Mouse (Mus musculus) NIH3T3 (cell line): ENCODE results near the gene Pam.

Experiments
- DNase-seq: peaks from one replicate; pipeline ENCODE4 v3.0.0-alpha.2; 2012; ENCODE audit warnings: low read depth

Gene Pam

DNA sequence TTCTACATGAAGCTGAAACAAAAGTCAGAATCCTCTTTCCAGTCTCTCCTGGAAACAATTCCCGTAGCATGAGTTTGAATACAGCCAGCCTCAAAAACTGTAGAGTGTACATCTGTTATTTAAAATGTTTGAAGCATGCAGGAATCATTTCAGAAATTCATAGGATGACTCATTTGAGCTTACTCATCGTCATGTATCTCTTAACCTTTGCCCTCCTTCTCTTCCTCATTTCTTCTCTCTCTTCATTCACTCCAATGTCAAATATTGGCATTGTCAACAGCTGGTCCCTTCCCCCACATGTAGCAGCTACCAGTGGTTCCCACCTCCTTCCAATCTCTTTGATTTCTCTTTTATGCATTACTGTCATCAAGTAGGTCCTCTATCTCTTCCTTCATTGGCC lies 59.7 kb downstream of the Pam start:
- peak; percentile 33 for DNase-seq

DNA sequence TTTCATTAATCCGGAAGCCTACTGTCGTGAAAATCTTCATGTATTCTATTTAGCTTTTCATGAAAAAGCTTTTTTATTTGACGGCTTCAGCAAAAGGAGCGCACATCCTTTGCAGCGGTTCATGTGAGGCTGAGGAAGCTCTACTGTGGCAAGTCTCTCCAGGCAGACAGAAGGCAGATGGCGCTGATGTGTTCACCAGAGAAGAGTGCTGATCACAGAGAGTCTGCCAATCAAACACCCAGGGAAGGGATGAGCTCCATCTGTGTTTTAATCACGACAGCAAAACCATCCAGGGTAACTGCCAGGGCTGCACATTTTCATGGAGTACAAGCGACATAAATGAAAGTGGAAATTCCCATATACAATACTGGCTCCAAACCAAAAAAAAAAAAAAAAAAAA lies 63.6 kb downstream of the Pam start:
- DNase-seq, result no peak

DNA sequence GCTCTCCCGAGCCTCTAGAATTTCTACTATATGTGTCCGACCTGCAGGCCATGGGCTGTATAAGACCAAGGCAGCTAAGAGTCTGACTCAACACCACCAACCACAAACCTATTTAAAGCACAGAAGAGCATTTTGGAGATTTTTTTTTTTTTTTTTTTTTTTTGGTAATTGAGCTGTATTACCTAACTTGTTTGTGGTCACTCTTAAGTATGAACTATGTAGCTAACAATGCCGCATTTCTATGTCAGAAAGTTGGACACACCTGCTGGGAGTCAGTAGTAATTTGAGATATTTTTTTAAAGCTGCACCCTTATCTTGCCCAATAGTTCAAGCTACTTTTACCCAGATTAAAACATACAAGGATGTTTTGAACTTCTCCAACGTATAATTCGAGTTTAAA lies 66.4 kb downstream of the Pam start:
- DNase-seq, result peak; percentile 49

DNA sequence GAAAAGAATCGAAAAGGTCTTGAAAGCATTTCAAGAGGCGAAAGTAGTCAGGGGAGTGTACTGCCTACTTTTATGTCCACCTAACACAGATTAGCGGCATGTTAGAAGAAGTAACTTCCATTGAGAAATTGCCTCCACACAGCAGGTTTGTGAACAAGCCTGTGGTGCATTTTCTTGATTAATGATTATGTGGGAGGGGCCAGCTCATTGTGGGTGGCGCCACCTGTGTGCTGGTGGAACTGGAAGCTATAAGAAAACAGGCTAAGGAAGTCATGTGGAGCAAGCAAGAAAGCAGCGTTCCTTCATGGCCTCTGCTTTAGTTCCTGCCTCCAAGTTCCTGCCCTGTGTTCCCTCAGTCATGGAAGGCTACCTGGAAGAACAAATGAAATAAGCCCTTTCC lies 67.0 kb downstream of the Pam start:
- DNase-seq, result no peak

DNA sequence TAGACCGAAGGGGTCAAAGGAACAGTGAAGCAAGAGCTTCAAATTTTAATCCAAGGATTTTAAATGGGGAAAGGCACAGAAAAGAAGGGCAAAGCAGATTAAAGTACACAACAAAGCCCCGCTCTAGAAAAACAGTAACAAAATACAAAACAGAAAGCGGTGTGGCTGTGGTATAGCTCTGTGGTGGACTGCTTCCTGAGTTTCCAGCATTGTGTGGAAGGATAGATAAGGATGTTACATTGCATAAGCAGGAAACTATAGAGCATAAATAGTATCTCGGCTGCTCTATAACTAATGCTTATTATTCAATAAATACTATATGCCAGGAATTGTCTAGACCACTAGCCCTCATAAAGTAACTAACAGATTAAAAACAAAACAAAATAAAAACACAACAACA lies 67.5 kb downstream of the Pam start:
- no peak for DNase-seq

DNA sequence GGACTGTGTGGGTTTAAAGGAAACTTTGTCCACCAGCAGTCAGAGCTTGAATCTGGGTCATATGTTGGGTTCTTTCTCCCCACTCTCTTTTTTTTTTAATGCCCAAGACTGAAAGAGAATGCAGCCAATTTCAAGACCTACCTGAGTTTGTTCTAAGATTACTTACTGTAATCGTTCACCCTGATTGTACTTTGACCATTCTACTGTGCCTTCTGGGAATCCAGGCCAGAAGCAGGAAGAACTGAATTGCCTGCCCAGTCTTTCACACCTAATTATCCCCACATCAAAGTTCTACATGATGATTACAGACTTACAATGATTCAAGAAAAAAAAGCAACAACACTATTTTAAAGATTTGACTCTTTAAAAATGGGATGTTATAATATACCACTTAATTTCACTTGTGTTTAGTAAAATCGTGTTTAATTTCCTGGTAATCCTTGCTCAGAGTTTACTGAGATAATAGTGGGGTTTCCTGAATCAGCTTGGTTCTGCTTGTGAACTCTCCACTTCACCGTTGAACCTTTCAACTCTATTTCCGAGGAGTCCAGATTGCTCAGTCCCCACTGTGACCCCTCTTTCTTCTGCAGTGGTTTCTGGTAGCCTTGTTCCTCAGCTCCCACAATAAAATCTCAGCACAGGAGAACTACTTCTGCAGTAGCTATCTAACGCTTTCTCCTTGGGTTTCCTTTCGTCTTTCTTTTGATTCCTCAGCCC lies 69.4 kb downstream of the Pam start:
- DNase-seq, result no peak

DNA sequence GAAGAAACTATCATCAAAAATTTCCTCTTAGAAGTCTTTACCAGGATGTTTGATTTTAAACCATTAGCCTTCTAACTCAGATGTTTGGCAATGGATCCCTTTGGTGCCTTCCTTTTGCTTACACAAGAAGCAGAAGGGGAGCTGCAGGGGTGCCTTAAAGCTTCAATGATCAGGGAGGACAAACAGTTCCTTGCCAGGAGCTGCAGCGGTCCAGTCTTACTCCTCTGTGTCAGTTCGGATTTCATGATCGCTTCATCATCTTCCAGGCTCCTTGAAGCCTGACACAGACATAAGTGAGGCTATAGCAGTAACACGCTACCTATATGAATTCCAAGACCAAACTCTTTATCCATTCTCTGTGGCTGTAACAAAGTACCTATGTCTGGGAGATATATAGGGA lies 71.6 kb downstream of the Pam start:
- DNase-seq, result no peak

DNA sequence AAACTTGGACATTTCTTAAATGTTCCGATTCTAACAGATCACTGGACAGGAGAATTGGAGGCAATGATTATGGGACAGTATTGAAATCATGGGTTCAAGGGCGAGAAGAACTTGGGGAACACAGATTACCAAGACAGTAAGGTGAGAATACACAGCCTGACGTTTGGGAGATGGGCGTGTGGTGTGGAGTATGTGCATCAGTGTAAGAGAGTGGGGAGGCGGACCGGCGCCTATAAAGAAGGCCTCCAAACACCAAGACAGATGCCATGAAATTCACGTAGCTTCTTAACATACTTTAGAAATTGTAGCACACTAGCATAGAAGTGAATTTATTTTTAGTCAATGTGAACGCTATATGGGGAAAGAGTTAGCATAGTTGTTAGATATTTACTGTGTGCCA lies 76.5 kb downstream of the Pam start:
- DNase-seq, result no peak

DNA sequence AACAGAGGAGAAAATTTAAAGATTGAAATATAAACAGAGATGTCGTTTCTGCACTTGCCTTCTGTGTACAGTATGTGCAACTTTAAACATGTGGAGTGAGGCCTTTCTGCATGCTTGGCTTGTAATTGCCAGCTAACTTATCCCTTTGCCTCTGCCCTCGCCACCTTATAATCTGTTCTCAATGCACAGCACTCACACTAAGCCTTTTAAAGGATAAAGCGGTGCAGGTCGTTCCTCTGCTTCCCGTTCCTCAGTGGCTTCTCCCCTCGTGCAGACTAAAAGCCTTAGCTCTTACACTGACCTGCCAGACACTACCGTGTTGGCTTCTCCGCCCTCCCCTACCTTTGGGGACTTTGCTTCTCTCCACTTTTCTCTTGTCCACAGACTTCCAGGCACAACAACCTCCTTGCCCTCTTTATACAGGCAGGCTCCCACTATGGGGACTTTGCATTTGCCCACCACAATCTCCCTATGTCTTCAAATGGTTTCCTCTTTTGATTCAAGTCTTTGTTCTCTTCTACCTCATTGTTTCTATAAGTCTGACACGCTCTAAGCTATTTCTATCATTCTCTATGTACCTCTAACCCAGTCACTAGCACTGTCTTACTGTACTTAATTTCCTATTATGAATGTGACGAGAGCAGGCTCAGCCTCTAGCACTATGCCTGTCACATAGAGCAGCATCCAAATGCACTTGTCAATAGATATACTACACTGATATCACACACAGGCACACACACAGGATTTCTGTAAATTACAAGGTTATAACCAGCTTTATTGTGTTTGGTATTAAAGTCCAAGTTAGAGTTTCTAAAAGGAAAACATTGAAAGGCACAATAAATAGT lies 79.2 kb downstream of the Pam start:
- no peak for DNase-seq

DNA sequence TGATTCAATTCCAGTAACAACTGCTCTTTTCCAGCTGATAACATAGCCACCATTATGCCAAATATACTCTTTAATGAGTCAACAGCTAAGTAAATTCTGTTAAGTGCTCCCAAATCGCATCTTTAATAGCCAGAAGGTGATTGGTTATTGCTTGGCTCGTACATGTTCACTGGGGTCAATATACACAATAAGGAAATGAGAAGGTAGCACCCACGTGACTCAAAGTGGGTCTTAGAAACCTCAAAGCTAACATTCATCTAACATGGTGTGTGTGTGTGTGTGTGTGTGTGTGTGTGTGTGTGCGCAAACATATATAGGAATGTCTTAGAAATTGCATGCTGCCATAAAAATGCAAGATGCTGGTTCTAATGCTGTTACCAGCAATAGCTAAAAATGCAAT lies 79.9 kb downstream of the Pam start:
- DNase-seq, result no peak

DNA sequence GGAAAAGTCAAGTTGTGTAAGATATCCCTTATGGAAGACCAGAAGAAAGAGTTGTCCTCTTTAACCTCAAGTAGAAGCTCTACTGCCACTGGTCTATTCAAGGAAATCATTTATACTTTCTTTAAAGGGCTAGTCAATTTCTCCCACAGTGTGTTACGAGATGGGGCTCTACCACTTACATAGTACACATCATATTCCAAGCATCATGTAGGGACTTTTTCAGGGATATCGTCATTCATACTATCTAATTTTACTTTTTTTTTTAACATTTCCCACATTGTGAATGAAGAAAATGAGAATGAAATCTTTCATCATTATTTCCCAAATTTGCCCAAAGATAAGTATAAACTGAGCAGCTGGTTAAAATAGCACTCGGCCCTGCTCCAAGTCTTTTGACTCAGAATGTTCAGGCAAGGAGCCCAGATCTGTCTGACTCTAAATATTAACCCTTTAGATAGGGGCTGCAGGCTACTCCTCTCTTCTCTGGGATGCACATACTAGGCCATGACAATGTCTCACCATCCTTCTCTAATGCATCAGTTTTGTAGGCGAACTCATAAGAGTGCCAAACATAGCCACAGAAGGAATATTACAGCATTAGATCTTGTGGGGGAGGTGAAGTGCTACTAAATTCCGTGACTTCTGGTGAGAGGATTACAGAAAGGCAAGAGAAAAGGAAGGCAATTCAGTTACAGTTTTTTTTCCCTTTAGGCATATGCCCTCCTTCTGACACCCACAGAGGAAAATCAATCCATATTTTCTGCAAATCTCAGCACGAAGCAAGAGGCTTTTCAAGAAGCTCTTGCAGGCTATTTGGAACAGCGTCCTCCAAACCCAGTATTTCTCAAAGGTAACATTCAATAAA lies 92.7 kb downstream of the Pam start:
- DNase-seq, result peak; percentile 97

DNA sequence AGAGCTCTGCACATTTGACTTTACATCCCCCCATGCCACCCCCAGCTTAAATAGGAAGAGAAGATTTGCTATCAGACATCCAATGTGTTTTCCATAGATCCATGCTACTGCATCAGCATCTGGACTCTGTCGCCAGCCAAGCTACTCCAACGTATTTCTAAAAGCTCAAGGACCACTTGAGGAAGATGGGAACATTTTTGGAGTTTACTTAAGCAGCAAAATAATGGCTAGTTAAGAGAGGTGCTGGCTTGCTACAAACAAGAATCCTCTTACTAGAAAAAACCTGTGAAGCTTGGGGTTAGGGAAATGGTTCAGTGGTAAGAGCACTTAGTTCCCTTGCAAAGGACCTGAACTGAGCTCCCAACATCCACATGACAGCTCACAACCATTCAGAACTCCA lies 96.0 kb downstream of the Pam start:
- no peak for DNase-seq

DNA sequence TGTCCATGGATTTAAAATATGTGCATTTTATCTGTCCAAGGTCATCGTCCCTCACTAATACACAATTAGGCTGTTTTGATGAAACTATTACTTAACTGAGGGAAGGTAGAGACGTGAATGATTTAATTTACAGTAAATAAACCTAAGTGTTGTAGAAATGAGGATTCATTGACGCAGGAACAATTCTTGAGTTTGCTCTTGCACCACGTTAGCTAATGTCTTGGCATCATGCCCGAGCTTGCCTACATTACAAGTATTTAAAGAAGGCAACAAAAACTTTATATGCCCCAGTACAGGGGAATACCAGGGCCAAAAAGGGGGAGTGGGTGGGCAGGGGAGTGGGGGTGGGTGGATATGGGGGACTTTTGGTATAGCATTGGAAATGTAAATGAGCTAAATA lies 96.5 kb downstream of the Pam start:
- DNase-seq, result peak; percentile 66

DNA sequence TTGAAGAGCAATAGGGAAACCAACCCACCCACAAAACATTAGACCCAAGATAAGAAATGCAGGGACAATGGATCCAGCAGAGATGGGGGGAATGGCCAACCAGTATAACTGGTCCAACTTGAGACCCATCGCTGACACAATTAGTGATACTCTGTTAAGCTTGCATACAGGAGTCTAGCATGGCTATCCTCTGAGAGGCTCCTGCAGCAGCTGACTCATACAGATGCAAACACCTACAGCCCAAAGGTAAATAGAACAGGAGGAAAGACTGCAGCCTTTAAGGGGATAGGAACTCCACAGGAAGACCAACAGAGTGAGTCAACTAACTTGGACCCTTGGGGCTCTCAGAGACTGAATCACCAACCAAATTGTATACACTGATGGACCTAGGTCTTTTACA lies 98.4 kb downstream of the Pam start:
- no peak for DNase-seq

DNA sequence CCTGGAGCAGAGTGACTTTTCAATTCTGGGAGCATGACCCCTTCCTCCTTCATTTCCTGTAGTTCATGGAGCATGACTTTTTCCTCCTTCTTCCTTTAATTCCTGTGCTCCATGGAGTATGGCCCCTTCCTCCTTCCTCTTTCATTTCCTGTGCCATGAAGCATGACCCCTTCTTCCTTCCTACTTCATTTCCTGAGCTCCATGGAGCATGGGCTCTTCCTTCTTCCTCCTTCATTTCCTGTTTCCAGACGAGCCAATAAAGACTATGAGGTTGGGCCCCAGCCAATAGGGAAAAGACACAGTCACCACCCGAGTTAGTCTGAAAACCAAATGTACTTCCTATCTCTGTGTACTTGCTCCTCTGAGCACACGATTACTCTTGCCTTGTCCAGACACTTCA lies 103.5 kb downstream of the Pam start:
- no peak for DNase-seq

DNA sequence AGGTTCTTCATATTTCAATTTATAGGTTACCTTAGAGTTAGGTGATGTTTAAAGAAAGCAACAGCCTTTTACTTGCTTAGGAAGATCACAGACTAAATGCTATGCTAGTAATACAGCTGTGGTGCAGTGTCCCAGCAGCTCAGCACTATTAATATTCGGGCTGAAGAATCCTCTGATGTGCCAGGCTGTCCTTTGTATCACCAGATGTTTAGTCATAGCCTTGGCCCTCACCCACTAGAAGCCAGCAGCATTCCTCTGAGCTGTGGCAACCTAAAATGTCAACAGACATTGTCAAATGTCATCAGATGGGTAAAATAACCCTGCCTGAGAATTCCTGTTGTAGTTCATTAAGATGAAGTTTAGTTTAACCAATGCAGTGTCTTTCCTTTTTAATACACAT lies 112.3 kb downstream of the Pam start:
- no peak for DNase-seq

DNA sequence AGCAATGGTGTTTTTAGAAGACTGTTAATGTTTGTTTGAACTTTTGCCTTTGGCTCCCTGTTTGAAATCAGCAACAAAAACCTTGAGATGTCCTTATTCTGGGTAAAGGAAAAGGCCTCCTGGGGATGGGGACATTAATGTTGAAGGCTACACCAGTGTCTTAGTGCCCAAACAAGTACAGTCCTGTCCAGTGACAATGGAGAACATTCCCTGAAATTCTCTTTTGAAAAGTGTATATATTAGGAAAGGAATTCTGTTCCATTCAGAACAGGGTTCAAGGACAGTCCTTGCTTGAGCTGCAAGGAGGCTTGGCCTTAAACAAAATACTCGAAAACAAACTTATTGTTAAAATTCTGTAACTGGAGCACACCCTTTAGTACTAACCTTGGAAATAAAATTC lies 116.0 kb downstream of the Pam start:
- DNase-seq, result no peak

DNA sequence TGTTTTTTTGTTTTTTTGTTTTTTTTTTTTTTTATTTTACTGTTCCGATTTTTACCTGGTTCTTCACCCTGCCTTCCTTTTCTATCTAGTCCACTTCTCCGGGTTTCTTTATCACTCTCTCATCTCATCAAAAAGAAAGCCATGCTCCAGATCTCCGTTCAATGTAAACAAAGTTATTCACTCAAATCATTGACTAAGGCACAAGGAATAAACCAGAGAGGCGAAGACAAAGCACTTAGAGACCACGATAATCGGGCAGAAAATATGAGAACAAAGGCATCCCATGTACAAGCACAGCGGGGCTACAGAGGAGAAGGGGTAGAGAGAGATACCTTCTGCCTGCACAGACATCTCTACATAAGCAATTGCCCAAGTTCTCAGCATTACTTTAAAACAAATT lies 117.9 kb downstream of the Pam start:
- DNase-seq, result no peak

DNA sequence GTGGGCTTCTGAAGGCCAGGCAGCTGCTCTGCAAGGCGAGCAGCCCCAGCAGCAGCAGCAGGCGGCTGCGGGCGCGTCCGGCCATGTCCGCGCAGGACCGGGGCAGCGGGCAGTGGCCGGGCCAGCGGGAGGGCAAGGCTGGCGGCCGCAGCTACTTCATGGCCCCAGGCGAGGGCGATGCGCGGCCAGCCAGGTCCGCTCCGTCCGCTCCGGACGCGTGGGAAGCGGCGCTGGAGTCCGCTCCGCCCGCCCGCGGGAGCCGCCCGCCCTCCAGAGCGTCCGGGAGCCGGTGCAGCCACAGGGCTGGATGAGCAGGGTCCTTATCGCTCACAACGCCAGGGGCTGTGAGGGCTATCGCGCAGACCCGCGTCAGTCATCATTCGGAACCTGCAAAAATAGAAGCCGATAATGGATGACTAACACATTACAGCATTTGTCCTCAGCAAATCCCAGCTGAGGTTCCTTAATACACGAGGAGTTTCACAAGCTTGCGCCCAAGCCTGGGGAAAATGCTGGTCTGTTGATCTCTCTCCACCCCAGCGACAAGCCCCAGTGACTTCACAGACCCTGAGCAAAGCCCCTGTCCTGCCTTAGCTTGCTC lies 118.5 kb downstream of the Pam start:
- peak; percentile 80 for DNase-seq

DNA sequence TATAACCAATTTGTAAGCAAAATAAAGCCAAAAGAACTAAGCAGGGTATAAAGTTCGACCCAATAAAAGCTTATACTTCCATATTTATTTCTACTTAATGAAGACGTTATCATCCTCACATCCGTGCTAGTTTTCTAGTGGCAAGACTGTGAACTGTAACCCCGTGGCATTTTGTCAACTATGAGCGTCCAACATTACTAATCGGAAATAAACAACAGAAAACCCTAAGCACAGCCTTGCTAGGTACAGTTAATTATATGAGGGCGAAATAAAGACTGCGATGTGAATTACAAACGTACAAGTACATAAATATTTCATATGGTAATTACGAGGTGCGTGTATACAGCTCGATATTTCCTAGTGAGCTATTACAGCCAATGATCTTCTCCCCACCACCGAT lies 119.4 kb downstream of the Pam start:
- DNase-seq, result no peak

DNA sequence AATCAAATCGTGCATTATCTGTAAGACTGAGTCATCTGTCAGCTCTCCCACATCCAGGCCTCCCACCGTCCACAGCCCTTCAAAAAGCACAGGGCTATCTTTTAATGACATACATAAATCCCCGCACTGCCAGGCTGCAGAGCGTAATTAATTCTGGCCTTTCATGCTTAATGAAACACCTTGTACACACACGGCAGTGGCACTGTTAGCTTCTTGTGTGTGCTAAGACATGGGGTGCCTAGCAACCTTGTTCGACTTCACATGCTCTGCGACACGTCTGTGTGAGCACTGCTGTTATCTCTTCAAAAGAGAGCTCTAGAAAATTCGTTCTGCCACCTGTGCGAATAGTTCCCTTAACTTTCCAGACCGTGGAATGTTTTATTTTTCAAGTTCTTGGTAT lies 120.5 kb downstream of the Pam start:
- DNase-seq, result no peak

DNA sequence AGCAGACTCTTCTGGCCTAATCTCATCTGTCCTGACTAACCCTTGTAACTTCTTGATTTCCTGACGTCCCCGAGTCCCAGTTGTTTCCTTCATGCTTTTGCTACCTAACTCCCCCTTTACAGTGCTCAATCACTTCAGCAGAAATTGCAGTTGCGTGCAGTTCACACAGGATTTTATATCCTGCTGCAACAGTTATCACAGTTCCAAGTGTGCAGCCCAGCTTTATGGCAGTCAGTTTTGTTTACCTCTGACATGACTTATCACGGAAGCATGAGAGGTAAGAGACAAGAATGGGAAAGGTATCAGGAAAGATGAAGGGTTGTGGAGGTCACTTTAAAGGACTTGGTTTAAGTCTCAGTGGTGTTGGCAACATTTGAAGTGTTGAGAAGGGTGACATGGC lies 125.7 kb downstream of the Pam start:
- no peak for DNase-seq
